Mouse (Mus musculus): Measurements from ENCODE around the gene Hmg20a. TPM values are rescaled to one million over a fixed set of nuclear protein-coding genes. Genes with fewer than 3 reads are reported as not detected.

Hmg20a gene
- polyA plus RNA-seq, 1 experiment from 2014 or later, result 74.7 TPM

DNA sequence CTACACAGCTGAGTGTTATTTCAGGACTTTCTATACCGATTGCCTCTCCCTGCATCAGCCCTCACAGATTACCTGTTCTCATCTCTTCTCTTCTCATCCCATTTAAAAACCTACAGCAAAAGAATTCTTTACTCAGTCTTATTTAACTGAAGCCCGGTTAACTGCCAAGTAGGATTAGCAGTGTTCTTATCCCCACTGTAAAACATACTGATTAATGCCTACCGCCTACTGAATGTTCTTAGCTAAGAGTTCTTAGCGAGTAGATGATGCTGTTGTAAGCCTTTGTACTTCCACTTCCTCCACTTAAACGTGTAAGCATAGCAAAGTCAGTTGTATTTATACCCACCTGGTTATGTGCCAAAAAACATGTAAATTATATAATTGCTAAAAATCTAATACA is 42.6 kb downstream of the Hmg20a start:
- no peak overlapping the region for H3K4me3 ChIP-seq (ENCODE audit: low read depth, low read length)
- H3K27ac ChIP-seq (ENCODE audit: low read depth, low read length), result no peak overlapping the region
- H3K36me3 ChIP-seq (ENCODE audit: control insufficient read depth, insufficient read depth, low read length), result no peaks in the 10 kb centered on the region
- no peaks in the 10 kb centered on the region for H3K9me3 ChIP-seq (ENCODE audit: control insufficient read depth, low read length)
- H3K9ac ChIP-seq (ENCODE audit: low read length), result no peak overlapping the region
- H3K4me2 ChIP-seq (ENCODE audit: low read depth, low read length, severe bottlenecking), result no peak overlapping the region
- no peak for DNase-seq (ENCODE audit: low spot score)
- H3K27me3 ChIP-seq (ENCODE audit: control insufficient read depth, insufficient read depth, low read length), result no peaks in the 10 kb centered on the region
- H3K4me1 ChIP-seq (replicated peaks; ENCODE audit: control insufficient read depth, insufficient read depth, low read length), result peaks cover 3% of the 10 kb centered on the region; the same call in 1 of the 2 replicates
- WGBS, result 81% methylated on average over 5 of the region's 5 CpGs
- no peak for ATAC-seq (replicated peaks; ENCODE audit: low FRiP score)

DNA sequence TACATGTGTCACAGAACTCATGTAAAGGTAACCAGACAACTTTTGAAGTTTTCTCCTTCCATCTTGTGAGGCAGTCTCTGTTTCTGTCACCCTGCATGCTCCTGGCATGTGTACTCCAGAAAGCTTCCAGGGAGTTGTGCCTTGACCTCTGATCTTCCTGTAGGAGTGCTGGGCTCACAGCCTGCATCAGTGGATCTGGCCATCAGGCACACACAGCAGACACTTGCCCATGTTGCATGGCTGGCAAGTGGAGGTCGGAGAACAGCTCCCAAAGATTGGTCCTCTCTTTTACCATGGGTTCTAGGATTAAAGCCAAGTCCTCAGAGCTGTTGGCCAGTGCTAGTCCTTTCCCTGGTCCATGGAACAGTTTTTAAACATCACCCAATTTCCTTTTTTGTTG is 44.2 kb downstream of the Hmg20a start:
- 91% methylated on average over 1 of the region's 1 CpGs for WGBS
- H3K36me3 ChIP-seq (ENCODE audit: control insufficient read depth, insufficient read depth, low read length), result no peaks in the 10 kb centered on the region
- DNase-seq (ENCODE audit: low spot score) (no peak), ATAC-seq (replicated peaks; ENCODE audit: low FRiP score) (no peak)
- peaks cover 3% of the 10 kb centered on the region; the same call in 1 of the 2 replicates for H3K4me1 ChIP-seq (replicated peaks; ENCODE audit: control insufficient read depth, insufficient read depth, low read length)
- H3K4me3 ChIP-seq (ENCODE audit: low read depth, low read length), result no peak overlapping the region
- H3K9ac ChIP-seq (ENCODE audit: low read length), result no peak overlapping the region
- no peak overlapping the region for H3K4me2 ChIP-seq (ENCODE audit: low read depth, low read length, severe bottlenecking)
- no peak overlapping the region for H3K27ac ChIP-seq (ENCODE audit: low read depth, low read length)
- no peaks in the 10 kb centered on the region for H3K9me3 ChIP-seq (ENCODE audit: control insufficient read depth, low read length)
- no peaks in the 10 kb centered on the region for H3K27me3 ChIP-seq (ENCODE audit: control insufficient read depth, insufficient read depth, low read length)

DNA sequence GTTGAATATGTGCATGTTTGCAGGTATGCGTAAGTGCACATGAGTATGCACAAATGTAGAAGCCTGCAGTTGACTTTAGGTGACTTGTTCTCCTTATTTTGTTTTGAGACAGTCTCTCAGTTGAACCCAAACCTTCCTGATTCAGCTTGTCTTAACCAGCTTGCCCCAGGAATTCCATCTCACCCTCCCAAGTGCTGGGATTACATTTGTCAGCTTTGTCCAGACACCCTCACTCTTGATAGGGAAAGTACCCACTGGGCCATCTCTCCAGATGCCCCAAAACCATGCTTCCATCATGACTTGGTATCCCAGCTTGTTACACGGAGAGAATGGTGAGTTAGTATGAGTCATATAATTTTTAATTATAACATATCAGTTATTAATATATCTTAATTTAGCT is 44.6 kb downstream of the Hmg20a start:
- 87% methylated on average over 2 of the region's 2 CpGs for WGBS
- ATAC-seq (replicated peaks; ENCODE audit: low FRiP score) (no peak), DNase-seq (ENCODE audit: low spot score) (no peak)
- H3K36me3 ChIP-seq (ENCODE audit: control insufficient read depth, insufficient read depth, low read length), result no peaks in the 10 kb centered on the region
- no peak overlapping the region for H3K4me3 ChIP-seq (ENCODE audit: low read depth, low read length)
- no peaks in the 10 kb centered on the region for H3K27me3 ChIP-seq (ENCODE audit: control insufficient read depth, insufficient read depth, low read length)
- no peak overlapping the region for H3K27ac ChIP-seq (ENCODE audit: low read depth, low read length)
- no peaks in the 10 kb centered on the region for H3K9me3 ChIP-seq (ENCODE audit: control insufficient read depth, low read length)
- H3K4me1 ChIP-seq (replicated peaks; ENCODE audit: control insufficient read depth, insufficient read depth, low read length), result peaks cover 3% of the 10 kb centered on the region; the same call in 1 of the 2 replicates
- no peak overlapping the region for H3K4me2 ChIP-seq (ENCODE audit: low read depth, low read length, severe bottlenecking)
- no peak overlapping the region for H3K9ac ChIP-seq (ENCODE audit: low read length)

DNA sequence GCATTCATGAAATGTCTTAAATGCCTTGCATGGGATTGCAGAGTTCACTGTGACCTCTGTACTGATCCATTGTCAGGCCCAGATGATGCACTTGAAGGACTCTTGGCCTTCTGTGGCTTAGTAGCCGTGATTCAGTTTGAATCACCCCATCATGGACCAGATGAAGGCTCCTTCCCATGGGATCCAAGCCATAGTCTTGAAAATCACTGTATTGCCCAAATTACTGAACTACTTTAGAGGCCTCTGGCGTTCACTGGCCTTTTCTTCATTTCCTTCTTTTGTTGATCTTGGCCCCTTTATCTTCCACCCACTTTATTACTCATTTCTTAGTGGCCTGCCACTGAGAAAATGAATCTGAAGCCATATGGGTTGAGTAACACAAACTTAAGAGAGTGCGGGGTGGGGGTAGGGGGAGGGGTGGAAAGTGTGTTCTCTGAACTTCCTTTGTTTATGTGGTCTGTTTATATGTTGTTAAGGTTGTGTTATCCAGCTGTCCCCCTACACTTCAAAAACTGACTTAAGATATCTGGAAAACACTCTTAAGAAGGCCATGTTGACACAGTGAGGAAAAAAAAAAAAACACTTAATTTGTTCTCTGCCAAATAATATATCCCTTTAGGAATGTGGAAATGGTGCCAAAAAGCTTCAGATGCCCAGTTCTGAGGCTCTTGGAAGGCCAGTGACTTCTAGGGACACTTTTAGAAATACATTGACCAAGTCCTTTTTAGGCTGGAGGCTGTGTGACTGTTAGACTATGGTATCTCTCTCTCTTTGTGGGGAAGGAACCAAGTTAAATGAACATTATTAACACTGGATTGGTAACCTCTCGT is 45.5 kb downstream of the Hmg20a start:
- no peaks in the 10 kb centered on the region for H3K9me3 ChIP-seq (ENCODE audit: control insufficient read depth, low read length)
- no peak overlapping the region for H3K4me2 ChIP-seq (ENCODE audit: low read depth, low read length, severe bottlenecking)
- H3K36me3 ChIP-seq (ENCODE audit: control insufficient read depth, insufficient read depth, low read length), result no peaks in the 10 kb centered on the region
- ATAC-seq (replicated peaks; ENCODE audit: low FRiP score), result no peak
- H3K9ac ChIP-seq (ENCODE audit: low read length), result no peak overlapping the region
- no peaks in the 10 kb centered on the region for H3K27me3 ChIP-seq (ENCODE audit: control insufficient read depth, insufficient read depth, low read length)
- peaks cover 3% of the 10 kb centered on the region; the same call in 1 of the 2 replicates for H3K4me1 ChIP-seq (replicated peaks; ENCODE audit: control insufficient read depth, insufficient read depth, low read length)
- no peak overlapping the region for H3K4me3 ChIP-seq (ENCODE audit: low read depth, low read length)
- no peak for DNase-seq (ENCODE audit: low spot score)
- no peak overlapping the region for H3K27ac ChIP-seq (ENCODE audit: low read depth, low read length)
- WGBS, result 78% methylated on average over 4 of the region's 4 CpGs

DNA sequence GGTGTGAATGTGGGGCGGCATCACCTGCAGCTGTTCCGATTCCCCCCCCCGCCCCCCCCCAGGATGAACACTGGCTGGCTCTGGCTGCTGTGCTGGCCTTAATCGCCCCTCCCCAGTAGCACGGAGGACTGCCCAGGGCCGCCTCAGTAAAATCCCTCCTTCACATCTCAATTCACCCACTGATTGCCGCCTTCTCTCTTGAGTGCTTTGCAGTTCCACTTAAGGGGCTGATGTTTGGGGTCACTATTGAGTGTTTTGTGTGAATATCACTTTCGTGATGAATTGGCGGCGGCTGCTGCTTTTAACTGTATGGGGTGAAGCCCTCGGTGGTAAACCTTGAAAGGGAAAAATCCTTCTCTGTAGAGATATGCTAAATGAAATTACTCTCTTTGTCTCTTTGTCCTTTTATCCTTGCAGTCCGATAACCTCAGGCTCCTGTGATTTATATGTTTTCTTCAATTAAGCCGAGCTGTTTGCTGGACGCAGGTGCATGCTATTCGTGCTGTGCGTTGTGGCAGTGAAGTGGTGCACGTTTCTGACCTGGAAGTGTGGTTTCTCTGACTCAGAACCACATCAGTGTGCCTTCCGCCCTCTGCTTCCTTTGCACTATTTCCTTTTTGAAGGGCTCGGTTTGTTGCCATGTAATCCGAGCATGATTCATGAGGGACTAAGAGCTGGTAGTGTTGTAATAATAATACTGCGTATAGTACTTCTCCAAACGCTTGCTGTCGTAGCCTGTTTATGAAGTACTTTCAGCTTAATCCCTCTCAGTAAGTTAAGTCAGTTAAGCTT is 46.6 kb downstream of the Hmg20a start:
- WGBS, result 39% methylated on average over 22 of the region's 23 CpGs
- Histone ChIP-seq H3K4me1 (replicated peaks; ENCODE audit: control insufficient read depth, insufficient read depth, low read length) (peaks cover 3% of the 10 kb centered on the region; the same call in 1 of the 2 replicates), H3K4me2 (ENCODE audit: low read depth, low read length, severe bottlenecking) (no peak overlapping the region), H3K9ac (ENCODE audit: low read length) (no peak overlapping the region), H3K27me3 (ENCODE audit: control insufficient read depth, insufficient read depth, low read length) (no peaks in the 10 kb centered on the region), H3K27ac (ENCODE audit: low read depth, low read length) (peak overlapping the region; percentile 42), H3K4me3 (ENCODE audit: low read depth, low read length) (no peak overlapping the region), H3K36me3 (ENCODE audit: control insufficient read depth, insufficient read depth, low read length) (no peaks in the 10 kb centered on the region), H3K9me3 (ENCODE audit: control insufficient read depth, low read length) (no peaks in the 10 kb centered on the region)
- DNase-seq (ENCODE audit: low spot score) (no peak), ATAC-seq (replicated peaks; ENCODE audit: low FRiP score) (no peak)

DNA sequence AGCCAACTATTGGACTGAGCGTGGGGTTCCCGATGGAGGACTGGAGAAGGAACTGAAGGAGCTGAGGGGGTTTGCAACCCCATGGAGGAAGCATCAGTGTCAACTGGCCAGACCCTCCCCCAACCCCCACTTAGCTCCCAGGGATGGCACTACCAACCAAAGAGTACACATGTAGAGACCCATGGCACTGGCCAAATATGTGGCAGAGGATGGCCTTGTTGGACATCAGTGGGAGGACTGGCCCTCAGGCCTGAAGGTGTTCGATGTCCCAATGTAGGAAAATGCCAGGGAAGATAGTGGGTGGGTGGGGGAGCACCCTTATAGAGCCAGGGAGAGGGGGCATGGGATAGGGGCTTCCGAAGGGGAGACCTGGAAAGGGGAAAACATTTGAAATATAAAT is 47.8 kb downstream of the Hmg20a start:
- WGBS, result 97% methylated on average over 4 of the region's 4 CpGs
- ATAC-seq (replicated peaks; ENCODE audit: low FRiP score), result no peak

DNA sequence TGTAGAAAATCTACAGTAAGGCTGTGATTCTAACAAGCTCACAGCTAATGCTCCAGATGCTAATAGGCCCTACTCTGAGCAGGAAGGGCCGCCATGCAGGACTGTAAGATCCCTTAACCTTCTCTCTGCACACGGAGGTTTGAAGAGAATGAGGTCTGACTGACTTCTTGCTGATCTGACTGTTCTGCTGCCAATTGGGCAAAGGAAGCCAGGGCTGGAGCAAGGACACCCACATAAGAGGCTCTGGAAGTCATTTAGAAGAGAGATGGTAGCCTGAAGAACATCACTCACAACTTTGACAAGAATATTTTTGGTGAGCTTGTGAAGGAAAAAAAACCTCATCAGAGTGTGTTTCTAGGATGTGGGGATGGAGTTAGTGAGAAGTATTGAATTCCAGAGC is 51.2 kb downstream of the Hmg20a start:
- Histone ChIP-seq H3K27ac (ENCODE audit: low read depth, low read length) (no peak overlapping the region), H3K36me3 (ENCODE audit: control insufficient read depth, insufficient read depth, low read length) (no peaks in the 10 kb centered on the region), H3K27me3 (ENCODE audit: control insufficient read depth, insufficient read depth, low read length) (no peaks in the 10 kb centered on the region), H3K4me1 (replicated peaks; ENCODE audit: control insufficient read depth, insufficient read depth, low read length) (peaks cover 3% of the 10 kb centered on the region; the same call in 1 of the 2 replicates), H3K9me3 (ENCODE audit: control insufficient read depth, low read length) (no peaks in the 10 kb centered on the region), H3K4me2 (ENCODE audit: low read depth, low read length, severe bottlenecking) (no peak overlapping the region), H3K4me3 (ENCODE audit: low read depth, low read length) (no peak overlapping the region), H3K9ac (ENCODE audit: low read length) (no peak overlapping the region)
- no peak for DNase-seq (ENCODE audit: low spot score)
- no peak for ATAC-seq (replicated peaks; ENCODE audit: low FRiP score)
- WGBS, result 49% methylated on average over 2 of the region's 2 CpGs

More for the DNA sequence above, 47.8 kb downstream of the Hmg20a start:
- Histone ChIP-seq H3K36me3 (ENCODE audit: control insufficient read depth, insufficient read depth, low read length) (no peaks in the 10 kb centered on the region), H3K27ac (ENCODE audit: low read depth, low read length) (no peak overlapping the region), H3K9me3 (ENCODE audit: control insufficient read depth, low read length) (no peaks in the 10 kb centered on the region), H3K9ac (ENCODE audit: low read length) (no peak overlapping the region), H3K27me3 (ENCODE audit: control insufficient read depth, insufficient read depth, low read length) (no peaks in the 10 kb centered on the region), H3K4me2 (ENCODE audit: low read depth, low read length, severe bottlenecking) (no peak overlapping the region), H3K4me3 (ENCODE audit: low read depth, low read length) (no peak overlapping the region), H3K4me1 (replicated peaks; ENCODE audit: control insufficient read depth, insufficient read depth, low read length) (peaks cover 3% of the 10 kb centered on the region; the same call in 1 of the 2 replicates)
- no peak for DNase-seq (ENCODE audit: low spot score)

DNA sequence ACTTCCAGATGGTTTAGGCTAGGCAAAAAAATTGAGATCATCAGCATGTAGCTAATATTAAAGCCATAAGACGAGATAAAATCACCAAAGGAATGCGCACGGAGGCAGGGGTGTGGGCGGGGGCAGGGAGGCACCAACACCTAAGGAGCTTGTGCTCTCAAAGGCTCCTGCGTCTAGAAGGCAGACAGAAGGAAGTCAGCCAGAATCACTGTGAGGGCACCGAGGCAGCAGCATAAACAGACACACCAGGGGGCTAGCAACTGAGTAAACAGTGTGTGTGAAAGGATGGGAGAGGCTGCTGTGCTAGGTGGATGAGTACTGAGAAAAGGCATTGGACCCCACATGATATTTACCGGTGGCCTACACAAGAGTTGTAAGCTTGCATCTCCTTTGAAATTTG is 51.9 kb downstream of the Hmg20a start:
- Histone ChIP-seq H3K4me2 (ENCODE audit: low read depth, low read length, severe bottlenecking) (no peak overlapping the region), H3K27ac (ENCODE audit: low read depth, low read length) (no peak overlapping the region), H3K9me3 (ENCODE audit: control insufficient read depth, low read length) (no peaks in the 10 kb centered on the region), H3K36me3 (ENCODE audit: control insufficient read depth, insufficient read depth, low read length) (no peaks in the 10 kb centered on the region; the same call in 1 of the 2 replicates), H3K4me1 (replicated peaks; ENCODE audit: control insufficient read depth, insufficient read depth, low read length) (no peaks in the 10 kb centered on the region), H3K27me3 (ENCODE audit: control insufficient read depth, insufficient read depth, low read length) (no peaks in the 10 kb centered on the region), H3K9ac (ENCODE audit: low read length) (no peak overlapping the region), H3K4me3 (ENCODE audit: low read depth, low read length) (no peak overlapping the region)
- ATAC-seq (replicated peaks; ENCODE audit: low FRiP score) (no peak), DNase-seq (ENCODE audit: low spot score) (no peak)
- WGBS, result 34% methylated on average over 7 of the region's 7 CpGs

Measured in forebrain, embryonic 11.5 days (tissue).